Mouse (Mus musculus): ENCODE results near the gene A930002H24Rik.
A peak's percentile ranks its signal among the peaks of the same experiment; 100 is the strongest.
"Not testable (repeated sequence)": the region's sequence is repeated elsewhere in the genome, so short reads cannot be mapped to it uniquely, and the experiment has no call there.

A930002H24Rik gene

GRCm38 (mm10) chr17:63863647-63864149 lies at the start of gene A930002H24Rik:
Gene A930002H24Rik, minus strand, starts transcription at chr17:63863791.
- peak; percentile 65 to 69 for DNase-seq (ENCODE audit: low read depth in 1 of 2, low spot score in 2 of 2)

- DNase-seq (ENCODE audit: low read depth in 1 of 2, low spot score in 2 of 2): no peak
Observed at GRCm38 (mm10) chr17:63909297-63909696, 45.7 kb upstream of the A930002H24Rik start.

- no peak for DNase-seq (ENCODE audit: low read depth in 1 of 2, low spot score in 2 of 2)
Observed at GRCm38 (mm10) chr17:63897050-63897449, 33.5 kb upstream of the A930002H24Rik start.

GRCm38 (mm10) chr17:63895829-63896228 lies 32.2 kb upstream of the A930002H24Rik start:
- no peak for DNase-seq (ENCODE audit: low read depth in 1 of 2, low spot score in 2 of 2)

- DNase-seq (ENCODE audit: low read depth in 1 of 2, low spot score in 2 of 2): no peak
Observed at GRCm38 (mm10) chr17:63890611-63891010, 27.0 kb upstream of the A930002H24Rik start.

GRCm38 (mm10) chr17:63886988-63887387 lies 23.4 kb upstream of the A930002H24Rik start:
- DNase-seq (ENCODE audit: low read depth in 1 of 2, low spot score in 2 of 2): no peak

- DNase-seq (ENCODE audit: low read depth in 1 of 2, low spot score in 2 of 2): no peak
Observed at GRCm38 (mm10) chr17:63880009-63880408, 16.4 kb upstream of the A930002H24Rik start.

GRCm38 (mm10) chr17:63878889-63879288 lies 15.3 kb upstream of the A930002H24Rik start:
- DNase-seq (ENCODE audit: low read depth in 1 of 2, low spot score in 2 of 2): no peak

GRCm38 (mm10) chr17:63871773-63872172 lies 8.2 kb upstream of the A930002H24Rik start:
- DNase-seq (ENCODE audit: low read depth in 1 of 2, low spot score in 2 of 2): no peak

GRCm38 (mm10) chr17:63864171-63864571 lies 580 bp upstream of the A930002H24Rik start:
- DNase-seq (ENCODE audit: low read depth in 1 of 2, low spot score in 2 of 2): no peak

GRCm38 (mm10) chr17:63863012-63863630 lies 470 bp downstream of the A930002H24Rik start, which contains the start of gene Fer:
Gene Fer, plus strand, starts transcription at chr17:63863062.
- no peak for DNase-seq (ENCODE audit: low read depth in 1 of 2, low spot score in 2 of 2)

GRCm38 (mm10) chr17:63862399-63862798 lies 1.2 kb downstream of the A930002H24Rik start:
- no peak for DNase-seq (ENCODE audit: low read depth in 1 of 2, low spot score in 2 of 2)

- no peak for DNase-seq (ENCODE audit: low read depth in 1 of 2, low spot score in 2 of 2)
Observed at GRCm38 (mm10) chr17:63860988-63861387, 2.6 kb downstream of the A930002H24Rik start.

GRCm38 (mm10) chr17:63857023-63857544 lies 6.5 kb downstream of the A930002H24Rik start:
- no peak for DNase-seq (ENCODE audit: low read depth in 1 of 2, low spot score in 2 of 2)

GRCm38 (mm10) chr17:63850016-63850415 lies 13.6 kb downstream of the A930002H24Rik start:
- DNase-seq (ENCODE audit: low read depth in 1 of 2, low spot score in 2 of 2): no peak

- no peak for DNase-seq (ENCODE audit: low read depth in 1 of 2, low spot score in 2 of 2)
Observed at GRCm38 (mm10) chr17:63849566-63849965, 14.0 kb downstream of the A930002H24Rik start.

GRCm38 (mm10) chr17:63849151-63849550 lies 14.4 kb downstream of the A930002H24Rik start:
- DNase-seq (ENCODE audit: low read depth in 1 of 2, low spot score in 2 of 2): no peak

GRCm38 (mm10) chr17:63845766-63846165 lies 17.8 kb downstream of the A930002H24Rik start:
- not testable (repeated sequence) for DNase-seq (ENCODE audit: low read depth in 1 of 2, low spot score in 2 of 2)

- DNase-seq (ENCODE audit: low read depth in 1 of 2, low spot score in 2 of 2): no peak
Observed at GRCm38 (mm10) chr17:63844936-63845335, 18.7 kb downstream of the A930002H24Rik start.

- no peak for DNase-seq (ENCODE audit: low read depth in 1 of 2, low spot score in 2 of 2)
Observed at GRCm38 (mm10) chr17:63842226-63842625, 21.4 kb downstream of the A930002H24Rik start.

GRCm38 (mm10) chr17:63839636-63840269 lies 23.8 kb downstream of the A930002H24Rik start:
- no peak for DNase-seq (ENCODE audit: low read depth in 1 of 2, low spot score in 2 of 2)

GRCm38 (mm10) chr17:63838144-63838543 lies 25.4 kb downstream of the A930002H24Rik start:
- DNase-seq (ENCODE audit: low read depth in 1 of 2, low spot score in 2 of 2): no peak

Data from monocyte, adult 2 months (primary cell).